Mouse (Mus musculus) cortical plate, adult 2 months (tissue): ENCODE data around the gene Sco1.

Experiments
- CTCF ChIP-seq: fragments of 200-500 bp; IDR thresholded peaks from 2 replicates; pipeline ENCODE4 v1.5.1; 2011; ENCODE audit warnings: mild to moderate bottlenecking, control low read depth, low read length; ENCODE audit not compliant: insufficient read depth; ENCODE audit errors: extremely low read depth
- POLR2A ChIP-seq: fragments of 200-500 bp; IDR thresholded peaks from 2 replicates; pipeline ENCODE4 v1.6.1; 2011; ENCODE audit warnings: mild to moderate bottlenecking, low read length, control low read depth; ENCODE audit not compliant: insufficient read depth; ENCODE audit errors: extremely low read depth

DNA sequence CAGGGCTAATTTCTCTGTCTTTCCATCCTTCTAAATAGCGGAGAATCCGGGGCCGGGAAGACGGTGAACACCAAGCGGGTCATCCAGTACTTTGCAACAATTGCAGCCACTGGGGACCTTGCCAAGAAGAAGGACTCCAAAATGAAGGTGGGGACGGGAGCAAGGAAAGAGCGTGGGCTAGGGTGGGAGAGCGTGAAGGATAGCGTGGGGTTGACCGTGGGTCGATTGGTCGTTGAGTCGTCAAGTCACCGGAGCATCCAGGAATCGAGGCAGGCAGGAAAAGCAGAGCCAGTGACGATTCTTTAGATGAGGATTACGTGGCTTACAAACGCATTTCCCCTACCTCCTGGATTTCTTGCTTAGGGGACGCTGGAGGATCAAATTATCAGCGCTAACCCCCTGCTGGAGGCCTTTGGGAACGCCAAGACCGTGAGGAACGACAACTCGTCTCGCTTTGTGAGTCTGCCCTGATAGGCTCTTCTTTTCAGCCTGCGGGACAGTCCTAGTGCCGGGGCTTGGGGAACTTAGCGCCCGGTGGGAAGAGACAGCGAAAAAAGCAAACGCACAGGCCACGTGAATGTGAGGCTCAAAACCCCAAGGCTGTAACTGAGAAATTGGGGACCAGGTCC, 31.4 kb downstream of the Sco1 start:
- TF ChIP-seq POLR2A (no peak), CTCF (no peak)
